ENCODE assay signal across 8 mouse cellular contexts in genomic region chr17:25115664-25116432, GRCm38 (mm10). TPM values are rescaled to one million over a fixed set of nuclear protein-coding genes. Genes with fewer than 3 reads are reported as not detected.
DNase-seq lines count a peak whose midpoint lies in the region; ATAC-seq lines count a peak whose summit lies in the region.

TSS of gene Telo2 (minus strand) at chr17:25115967.

- H3K27me3 ChIP-seq in hindbrain, embryonic 15.5 days, result no peaks in the 10 kb centered on the region

- peaks cover 27% of the 10 kb centered on the region for H3K4me1 ChIP-seq in hindbrain, embryonic 15.5 days (replicated peaks)

- peak within 1 kb of the TSS; percentile 74 for H3K9ac ChIP-seq in hindbrain, embryonic 15.5 days

- H3K4me2 ChIP-seq in hindbrain, embryonic 15.5 days, result peak within 1 kb of the TSS; percentile 100

- peaks cover 3% of the 10 kb centered on the region; the same call in 1 of the 2 replicates for H3K36me3 ChIP-seq in hindbrain, embryonic 15.5 days

- peak within 1 kb of the TSS; percentile 85 for H3K4me3 ChIP-seq in hindbrain, embryonic 15.5 days

- H3K9me3 ChIP-seq in hindbrain, embryonic 15.5 days, result no peaks in the 10 kb centered on the region

- peak; percentile 92 for DNase-seq in R1 (ENCODE audit: low read depth, low spot score)
- DNase-seq in cerebellum, postnatal 25 days, result peak; percentile 96 to 97
- DNase-seq in frontal cortex, postnatal 36 days (ENCODE audit: low spot score in 2 of 2), result peak; percentile 91 to 93
- DNase-seq in left cerebral cortex, adult 11 months (ENCODE audit: low spot score), result peak; percentile 85
- peak; percentile 94 to 96 for DNase-seq in lung, postnatal 4 days
- DNase-seq in retina, postnatal 7 days (ENCODE audit: low read depth, low spot score), result peak; percentile 87
- peak; percentile 85 for DNase-seq in urinary bladder, adult 2 months (ENCODE audit: low spot score)

- H3K27ac ChIP-seq in hindbrain, embryonic 15.5 days (replicated peaks), result peak within 1 kb of the TSS; percentile 94

- peak; percentile 95 for ATAC-seq in hindbrain, embryonic 15.5 days (ENCODE audit: low FRiP score, low read depth)

- 4% methylated on average over 40 of the region's 40 CpGs for WGBS in hindbrain, embryonic 15.5 days

RNA-seq across cellular contexts. Expression of gene Telo2, which starts in this region (rescaled TPM):
- polyA plus RNA-seq in hindbrain, embryonic 15.5 days (2015; fragmentation: Nextera tagmentation; extraction: Ambion mirVana), result 51.3 and 58.9 TPM in 2 replicates
- polyA plus RNA-seq in urinary bladder, adult 2 months (2012; rRNA removed), result 16.8 and 18.5 TPM in 2 replicates

Comparison
In these comparisons a context has a peak if more than half of its experiments do, and no peak if none do; other contexts are left out.
1. Peak in every context shown above with its lines: DNase-seq, ATAC-seq, H3K4me3 ChIP-seq and H3K27ac ChIP-seq.